Mouse (Mus musculus): ENCODE data around the gene Dgkz. TPM values are rescaled to one million over a fixed set of nuclear protein-coding genes. Genes with fewer than 3 reads are reported as not detected.

Dgkz gene
- total RNA-seq, 1 experiment from 2014 or later: 56.4 TPM

DNA sequence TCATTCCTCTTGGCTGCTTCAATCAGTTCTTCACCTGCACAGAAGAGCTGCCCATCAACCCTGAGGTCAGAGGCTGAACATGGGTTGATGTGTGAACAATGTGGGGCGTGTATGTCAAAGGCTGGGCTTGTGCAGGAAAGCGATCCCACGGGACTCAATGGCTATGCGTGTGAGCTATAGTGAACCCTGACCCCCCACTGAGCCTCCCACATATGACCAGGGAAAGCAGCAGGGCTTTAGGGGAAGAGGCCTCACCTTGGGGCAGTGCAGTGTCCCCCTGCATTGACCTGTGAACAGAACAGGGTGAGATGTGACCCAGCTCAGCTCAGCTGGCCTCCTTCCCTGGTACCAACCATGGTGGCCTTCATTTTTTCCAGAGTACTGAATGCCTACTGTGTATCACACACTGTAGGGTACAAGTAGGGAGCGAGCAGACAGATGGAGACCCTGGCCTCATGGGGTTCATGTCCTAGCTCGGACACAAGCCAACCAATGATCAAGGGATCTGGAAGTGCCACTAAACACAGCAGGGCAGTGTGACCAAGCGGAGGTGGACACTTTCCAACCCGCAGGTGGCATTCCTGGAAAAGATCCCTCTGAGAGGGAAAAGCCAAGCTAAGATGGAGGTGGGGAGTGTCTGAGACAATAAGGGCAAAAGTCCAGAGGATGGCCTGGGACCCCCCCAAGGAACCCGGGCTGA lies 40.7 kb downstream of the Dgkz start:
- no peak for DNase-seq

DNA sequence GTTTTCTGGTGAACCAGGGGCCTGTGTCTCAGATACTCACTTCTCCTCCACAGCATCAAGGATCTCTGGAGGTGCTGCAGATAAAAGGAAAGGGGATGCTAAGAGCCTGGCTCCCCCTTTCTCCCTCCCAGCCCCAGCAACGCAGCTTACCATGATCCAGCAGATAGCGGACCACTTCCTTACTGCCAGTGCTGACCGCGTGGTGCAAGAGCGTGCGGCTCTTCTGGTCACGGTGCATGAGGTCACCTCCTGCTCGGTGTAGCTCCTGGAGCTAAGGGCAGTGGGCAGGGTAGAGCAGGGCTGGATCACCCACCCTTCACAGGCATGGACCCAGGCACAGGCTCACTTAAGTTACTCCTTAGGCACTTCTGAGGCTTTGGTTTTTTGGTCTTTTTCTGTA lies 41.6 kb downstream of the Dgkz start:
- no peak for DNase-seq

DNA sequence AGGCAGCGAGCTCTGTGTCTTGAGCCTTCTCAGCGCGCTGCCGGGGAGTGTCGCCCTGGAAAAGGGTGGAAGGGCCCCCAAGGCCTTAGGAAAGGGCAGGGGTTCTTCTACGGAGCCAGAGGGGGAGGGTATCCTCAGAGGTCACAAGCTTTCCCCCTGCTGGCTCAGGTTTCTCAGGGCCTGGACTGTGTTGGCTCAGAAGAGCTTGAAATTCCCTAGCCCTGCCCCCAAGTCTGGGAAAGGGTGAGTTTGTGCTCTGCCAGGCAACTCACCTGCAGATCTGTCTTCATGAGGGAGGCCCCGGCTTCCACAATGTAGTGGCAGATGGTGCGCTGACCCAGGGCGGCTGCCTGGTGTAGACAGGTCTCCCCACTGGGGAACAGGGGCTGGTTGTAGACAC lies 42.2 kb downstream of the Dgkz start:
- no peak for DNase-seq

DNA sequence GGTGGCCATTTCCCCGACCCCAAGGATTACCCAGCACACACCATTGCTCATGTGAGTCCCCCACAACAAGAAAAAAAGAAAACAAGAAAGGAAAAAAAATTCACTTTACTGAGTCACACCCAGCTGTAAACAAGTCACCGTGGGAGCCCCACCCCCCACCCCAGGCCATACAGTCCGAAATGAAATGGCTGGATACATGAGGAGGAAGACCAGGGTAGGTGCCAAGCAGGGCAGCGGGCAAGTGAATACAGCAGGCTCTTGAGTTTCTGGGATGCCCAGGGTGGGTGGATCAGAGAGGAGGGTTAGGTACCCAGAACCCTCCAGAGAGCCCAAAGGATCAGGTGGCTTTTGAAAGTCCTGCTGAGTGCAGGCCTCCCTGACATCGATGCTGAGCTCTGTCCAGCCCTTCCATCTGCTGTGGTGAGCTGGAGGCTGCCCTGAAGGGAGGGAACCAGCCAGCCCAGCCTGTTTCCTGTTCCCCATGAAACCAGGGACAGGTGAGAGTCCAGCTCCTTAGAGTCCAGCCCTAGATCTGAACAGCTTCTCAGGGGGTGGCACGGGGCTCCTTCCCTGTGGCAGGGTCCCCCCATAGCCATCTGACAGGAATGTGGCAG lies 42.8 kb downstream of the Dgkz start:
- no peak for DNase-seq

- DNase-seq: peak; percentile 34
Observed at GRCm38 (mm10) chr2:91932160-91932711, 43.4 kb downstream of the Dgkz start, which contains the start of gene Mdk. Mdk (minus strand) TSS chr2:91932297.

DNA sequence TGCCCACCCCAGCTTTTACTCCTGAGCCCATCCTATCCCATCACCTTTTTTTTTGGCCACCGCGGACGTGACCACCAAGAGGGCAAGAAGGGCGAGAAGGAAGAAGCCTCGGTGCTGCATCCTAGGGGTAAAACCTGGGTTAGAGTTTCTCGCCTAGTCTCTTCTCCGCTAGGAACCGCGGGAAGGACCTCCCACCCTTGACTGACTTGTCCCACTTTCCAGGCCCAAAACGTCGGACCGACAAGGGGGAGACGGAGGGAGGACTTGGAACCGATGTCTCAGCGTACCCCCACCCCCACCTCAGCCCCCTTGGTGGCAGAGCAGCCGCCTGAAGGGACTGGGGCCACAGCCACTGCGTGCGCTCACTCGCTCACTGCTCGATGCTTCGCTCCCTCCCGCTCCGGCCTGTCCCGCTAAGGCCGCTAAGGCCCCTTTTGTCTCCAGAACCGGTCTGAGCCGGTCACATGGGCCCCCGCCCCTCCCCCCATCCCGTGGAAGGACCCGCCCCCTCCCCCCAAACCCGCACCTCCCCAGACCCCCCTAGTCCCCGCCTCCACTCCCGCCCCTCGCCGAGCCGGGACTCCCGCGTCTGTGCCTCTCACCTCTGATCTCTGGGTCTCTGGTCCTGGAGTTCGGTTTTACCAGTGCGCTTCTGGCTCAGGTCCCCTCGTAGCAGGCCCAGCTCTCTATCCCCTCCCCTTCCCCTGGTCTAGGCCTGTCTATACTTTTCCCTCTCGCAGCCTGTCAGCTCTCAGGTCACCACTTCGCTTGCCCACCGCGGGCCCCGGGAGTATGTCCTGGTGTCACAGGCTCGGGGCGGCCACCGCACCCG lies 44.1 kb downstream of the Dgkz start:
- peak; percentile 58 for DNase-seq

DNA sequence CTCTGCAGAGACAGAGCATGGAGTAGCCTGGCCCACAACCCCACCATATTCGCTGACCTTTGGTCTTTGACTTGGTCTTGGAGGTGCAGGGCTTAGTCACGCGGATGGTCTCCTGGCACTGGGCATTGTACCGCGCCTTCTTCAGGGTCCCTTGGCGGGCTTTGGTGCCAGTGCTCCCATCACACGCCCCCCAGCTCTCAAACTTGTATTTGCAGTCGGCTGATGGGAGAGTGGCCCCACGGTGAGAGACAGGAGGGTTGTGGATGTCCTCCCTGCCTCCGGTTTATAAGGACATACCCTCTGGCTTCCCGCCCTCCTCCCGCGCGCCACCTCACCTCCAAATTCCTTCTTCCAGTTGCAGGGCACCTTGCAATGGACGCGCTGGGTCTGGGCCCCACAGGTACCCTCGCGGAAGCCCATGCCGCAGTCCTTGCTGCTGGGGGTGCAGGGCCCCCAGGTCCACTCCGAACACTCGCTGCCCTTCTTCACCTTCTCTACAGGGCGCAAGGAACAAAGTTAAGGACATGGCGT lies 44.8 kb downstream of the Dgkz start:
- no peak for DNase-seq

GRCm38 (mm10) chr2:91929936-91930335 lies 45.7 kb downstream of the Dgkz start:
- peak; percentile 84 for DNase-seq

DNA sequence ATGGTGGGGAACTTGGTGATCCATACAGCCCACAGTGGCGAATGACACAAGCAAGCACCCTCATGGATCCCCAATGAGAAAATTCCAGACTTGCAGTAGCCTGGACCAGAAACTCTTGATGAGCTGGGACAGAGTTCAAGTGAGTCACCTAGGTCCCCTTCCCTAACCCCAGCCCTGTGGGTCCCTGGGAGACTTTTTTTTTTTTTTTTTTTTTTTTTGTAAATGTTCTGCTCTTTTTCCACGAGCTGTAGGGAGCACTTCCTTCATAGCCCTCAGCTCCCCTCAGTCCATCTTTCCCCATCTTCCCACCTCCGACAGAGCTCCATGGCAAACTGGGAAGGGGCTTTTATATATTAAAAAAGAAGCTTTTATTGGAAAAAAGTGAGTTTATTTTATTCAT lies 46.2 kb downstream of the Dgkz start:
- no peak for DNase-seq

- DNase-seq: no peak
Observed at GRCm38 (mm10) chr2:91928534-91929350, 46.9 kb downstream of the Dgkz start.

DNA sequence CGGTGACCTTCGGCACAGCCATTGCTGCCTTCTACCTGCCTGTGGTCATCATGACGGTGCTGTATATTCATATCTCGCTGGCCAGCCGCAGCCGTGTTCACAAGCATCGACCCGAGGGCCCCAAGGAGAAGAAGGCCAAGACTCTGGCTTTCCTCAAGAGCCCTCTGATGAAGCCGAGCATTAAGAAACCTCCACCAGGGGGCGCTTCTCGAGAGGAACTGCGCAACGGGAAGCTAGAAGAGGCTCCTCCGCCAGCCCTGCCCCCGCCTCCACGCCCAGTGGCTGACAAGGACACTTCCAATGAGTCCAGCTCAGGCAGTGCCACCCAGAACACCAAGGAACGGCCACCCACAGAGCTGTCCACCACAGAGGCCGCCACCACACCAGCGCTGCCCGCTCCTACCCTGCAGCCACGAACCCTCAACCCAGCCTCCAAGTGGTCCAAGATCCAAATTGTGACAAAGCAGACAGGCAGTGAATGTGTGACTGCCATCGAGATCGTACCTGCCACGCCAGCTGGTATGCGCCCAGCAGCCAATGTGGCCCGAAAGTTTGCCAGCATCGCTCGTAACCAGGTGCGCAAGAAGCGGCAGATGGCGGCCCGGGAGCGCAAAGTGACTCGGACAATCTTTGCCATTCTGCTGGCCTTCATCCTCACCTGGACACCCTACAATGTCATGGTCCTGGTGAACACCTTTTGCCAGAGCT lies 47.7 kb downstream of the Dgkz start:
- DNase-seq: peak; percentile 92

- no peak for DNase-seq
Observed at GRCm38 (mm10) chr2:91926949-91927348, 48.7 kb downstream of the Dgkz start, which contains the start of gene Chrm4. Chrm4 (plus strand) TSS chr2:91927249.

DNA sequence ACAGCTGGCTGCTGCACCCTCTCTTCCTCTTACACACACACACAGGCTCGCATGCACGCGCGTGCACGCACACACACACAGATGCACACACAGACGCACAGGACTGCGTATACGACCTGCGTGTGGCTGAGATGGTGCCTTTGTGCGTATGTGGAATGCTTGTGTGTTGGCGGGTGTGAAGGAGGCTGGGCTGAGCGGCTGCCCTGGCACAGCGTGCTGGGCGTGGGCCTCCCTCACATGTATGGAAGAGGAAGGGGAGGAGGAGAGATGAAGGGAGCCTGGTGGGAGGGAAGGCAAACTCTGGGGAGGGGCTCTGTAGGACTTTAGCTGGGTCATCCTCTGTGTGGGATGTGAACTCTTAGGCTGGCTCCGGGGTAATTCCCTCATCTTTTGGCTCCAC lies 50.2 kb downstream of the Dgkz start:
- no peak for DNase-seq

- DNase-seq: no peak
Observed at GRCm38 (mm10) chr2:91924726-91925125, 50.9 kb downstream of the Dgkz start.

- peak; percentile 90 for DNase-seq
Observed at GRCm38 (mm10) chr2:91923415-91924337, 52.0 kb downstream of the Dgkz start.

- DNase-seq: no peak
Observed at GRCm38 (mm10) chr2:91922586-91923414, 52.9 kb downstream of the Dgkz start.

GRCm38 (mm10) chr2:91921790-91922570 lies 53.7 kb downstream of the Dgkz start:
- peak; percentile 77 for DNase-seq

All from adrenal gland, postnatal 14 days (tissue).